Mouse (Mus musculus): ENCODE measurements at regions not wholly inside any gene's neighbourhood (a gene's known extent, or its start where the extent isn't known, plus 50 kb on each side); places are given as distances from the start of the nearest gene placed in this dataset.
A peak's percentile ranks its signal among the peaks of the same experiment; 100 is the strongest.

DNA sequence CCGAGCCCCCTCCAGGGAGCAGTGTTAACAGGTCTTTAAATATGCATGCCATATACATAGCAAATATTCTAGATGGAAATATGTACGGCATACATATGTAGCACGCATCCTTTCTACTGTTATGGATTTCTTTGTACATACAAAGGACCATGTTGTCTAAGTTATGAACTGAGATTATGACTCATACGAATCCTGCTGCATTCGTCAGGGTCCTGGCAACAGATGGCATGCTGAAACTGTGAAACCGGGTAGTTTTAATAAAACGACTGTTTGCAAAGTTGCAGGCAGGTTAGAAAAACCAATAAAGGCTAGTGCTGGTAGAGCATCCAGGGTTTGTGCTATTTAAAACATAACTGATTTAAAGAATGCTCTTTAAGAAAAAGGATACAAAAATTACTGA, 88.8 kb upstream of the Tlk1 start:
- DNase-seq = no peak

- no peak for DNase-seq
Observed at GRCm38 (mm10) chr2:70909401-70909800, 83.9 kb upstream of the Tlk1 start.

GRCm38 (mm10) chr2:70908579-70908978, 83.1 kb upstream of the Tlk1 start:
- DNase-seq = no peak

- no peak for DNase-seq
Observed at GRCm38 (mm10) chr2:70906216-70906615, 80.7 kb upstream of the Tlk1 start.

DNA sequence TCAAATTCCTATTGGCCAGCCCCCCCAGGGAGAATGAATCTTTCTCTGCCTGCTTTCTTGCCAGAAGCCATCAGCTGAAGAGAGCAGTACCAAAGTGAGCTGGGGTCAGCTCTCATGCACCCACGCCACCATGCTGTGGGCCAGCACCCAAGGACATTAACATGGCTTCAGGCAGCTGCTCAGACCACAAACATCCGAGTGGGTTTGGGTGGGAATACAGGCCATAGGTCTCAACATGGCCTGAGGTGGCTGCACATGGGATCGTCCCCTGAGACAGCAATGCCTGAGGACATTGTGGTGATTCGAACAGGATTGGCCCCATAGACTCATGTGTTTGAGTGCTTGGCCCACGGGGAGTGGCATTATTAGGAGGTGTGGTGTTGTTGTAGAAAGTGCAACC, 78.9 kb upstream of the Tlk1 start:
- DNase-seq = no peak

- no peak for DNase-seq
Observed at GRCm38 (mm10) chr2:70902196-70902595, 76.7 kb upstream of the Tlk1 start.

DNA sequence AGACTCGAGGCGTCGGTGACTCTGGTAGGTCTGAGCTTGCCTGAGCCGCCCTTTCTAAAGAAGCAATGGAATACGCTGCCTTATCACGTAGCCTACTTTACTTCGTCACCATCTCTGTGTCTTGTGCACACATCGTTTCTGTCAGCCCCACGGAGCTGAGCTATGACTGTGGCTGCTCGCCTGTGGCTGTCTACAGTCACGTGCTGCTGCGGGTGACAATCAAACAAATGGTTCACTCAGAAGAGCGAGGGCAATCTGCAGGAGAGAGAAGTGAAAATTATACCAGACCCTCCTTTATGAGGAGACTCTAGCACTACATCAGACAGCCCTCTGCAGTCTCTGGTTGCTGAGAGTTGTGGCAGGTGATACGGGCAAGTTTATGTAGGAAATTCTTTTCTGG, 76.0 kb upstream of the Tlk1 start:
- DNase-seq = no peak

DNA sequence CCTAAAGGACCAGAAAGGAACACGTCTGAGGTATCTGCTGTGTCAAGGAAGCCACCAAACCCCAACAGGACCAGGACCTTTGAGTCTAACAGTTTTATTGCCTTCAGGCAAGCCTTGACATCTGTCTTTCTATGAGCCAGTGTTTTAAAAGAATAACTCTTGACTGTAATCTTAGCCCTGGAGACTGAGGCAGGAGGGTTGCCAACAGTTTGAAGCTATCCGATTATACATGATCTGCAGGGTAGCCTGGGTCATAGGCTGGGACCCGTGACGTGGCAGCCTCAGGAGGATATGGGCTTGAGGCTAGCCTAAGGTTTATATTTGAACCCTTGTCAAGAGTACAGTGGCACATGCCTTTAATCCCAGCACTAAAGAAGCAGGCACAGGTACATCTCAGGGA, 73.5 kb upstream of the Tlk1 start:
- DNase-seq = no peak

- no peak for DNase-seq
Observed at GRCm38 (mm10) chr2:70898396-70898795, 72.9 kb upstream of the Tlk1 start.

GRCm38 (mm10) chr2:70897373-70897772, 71.8 kb upstream of the Tlk1 start:
- DNase-seq = no peak

DNA sequence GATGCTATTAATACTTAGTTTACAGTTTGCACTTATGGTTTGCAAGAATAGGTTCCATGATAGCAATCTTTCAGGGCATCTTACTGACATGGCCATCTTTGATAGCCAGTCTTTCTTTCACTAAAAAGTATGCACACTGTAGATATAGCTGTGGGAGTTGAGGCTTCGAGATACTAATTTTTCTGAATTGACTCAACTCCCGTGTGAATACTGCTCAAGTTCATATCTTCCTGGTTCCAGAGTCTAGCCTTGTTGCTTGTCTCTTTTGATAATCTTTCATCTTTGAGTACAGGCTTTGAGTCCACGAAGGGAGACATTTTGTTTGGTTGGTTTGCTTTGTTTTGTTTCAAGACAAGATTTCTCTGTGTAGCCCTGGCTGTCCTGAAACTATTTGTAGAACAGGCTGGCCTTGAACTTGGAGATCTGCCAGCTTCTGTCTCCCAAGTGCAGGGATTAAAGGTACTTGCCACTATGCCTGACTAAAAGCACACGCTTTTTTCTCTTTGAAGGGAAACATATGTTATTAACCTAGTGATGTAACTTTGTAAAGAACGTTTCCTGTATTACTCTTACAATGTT, 64.1 kb upstream of the Tlk1 start:
- DNase-seq = peak; percentile 22

- no peak for DNase-seq
Observed at GRCm38 (mm10) chr2:70888840-70889469, 63.4 kb upstream of the Tlk1 start.

- DNase-seq = no peak
Observed at GRCm38 (mm10) chr2:70886831-70887230, 61.3 kb upstream of the Tlk1 start.

DNA sequence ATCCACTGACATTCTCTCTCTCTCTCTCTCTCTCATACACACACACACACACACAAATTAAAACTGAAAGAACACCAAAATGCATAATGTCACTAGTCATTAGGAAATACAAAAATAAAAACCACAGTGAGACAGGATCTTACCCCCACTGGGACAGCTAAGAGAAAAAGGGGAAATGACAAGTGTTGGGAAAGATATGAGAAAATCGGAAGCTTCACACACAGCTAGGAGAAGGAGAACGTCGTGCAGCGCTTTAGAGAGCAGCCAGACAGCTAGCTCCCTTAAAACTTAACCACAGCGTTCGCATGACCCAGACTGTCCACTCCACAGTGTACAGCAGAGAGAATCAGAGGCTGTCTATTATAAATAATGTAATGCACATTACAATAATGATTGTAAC, 60.1 kb upstream of the Tlk1 start:
- no peak for DNase-seq

GRCm38 (mm10) chr2:70877333-70878080, 52.0 kb upstream of the Tlk1 start:
- DNase-seq = no peak

DNA sequence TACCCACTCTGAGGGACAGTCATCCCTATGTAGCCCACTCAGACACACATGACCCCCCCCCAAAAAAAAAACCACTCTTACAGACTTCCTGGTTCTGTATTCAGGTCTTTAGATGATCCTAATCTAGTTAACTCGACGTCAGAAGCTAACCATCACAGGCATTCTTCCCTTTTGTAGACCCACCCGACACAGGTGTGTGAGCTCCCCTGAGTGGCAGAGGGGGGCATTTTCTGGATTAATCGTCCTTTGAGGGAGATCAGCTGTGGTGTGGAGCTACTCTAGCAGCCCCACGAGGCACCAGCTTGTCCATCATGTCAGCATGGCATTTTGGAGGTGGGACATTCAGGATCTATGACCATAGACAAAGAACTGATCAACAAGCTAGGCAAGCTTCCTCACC, 50.7 kb upstream of the Tlk1 start:
- no peak for DNase-seq

Measured in adrenal gland, adult 8-10 months (tissue).